Mouse (Mus musculus) embryonic facial prominence, embryonic 15.5 days (tissue): ENCODE results near the gene Lrrtm3. TPM values are rescaled to one million over a fixed set of nuclear protein-coding genes. Genes with fewer than 3 reads are reported as not detected.

Experiments used
- ATAC-seq: fragments of 200-750 bp; cut with Nextera tagmentation; 2 replicates; pipeline ENCODE4 v1.8.0; 2017; ENCODE audit warnings: low read depth, moderate TSS enrichment; ENCODE audit not compliant: insufficient number of reproducible peaks, low FRiP score, low TSS enrichment
- H3K27ac ChIP-seq: fragments of 300-500 bp; sonication (generic); replicated peaks from 2 replicates; pipeline ENCODE4 v1.5.1; 2015; ENCODE audit warnings: mild to moderate bottlenecking, inconsistent platforms
- H3K27me3 ChIP-seq: fragments of 300-500 bp; sonication (generic); 2 replicates; pipeline ENCODE4 v1.6.1; 2015; ENCODE audit warnings: inconsistent platforms
- H3K36me3 ChIP-seq: fragments of 300-500 bp; sonication (generic); 2 replicates; pipeline ENCODE4 v1.6.1; 2015; ENCODE audit warnings: mild to moderate bottlenecking, inconsistent platforms
- H3K4me1 ChIP-seq: fragments of 300-500 bp; sonication (generic); 2 replicates; pipeline ENCODE4 v1.6.1; 2015; ENCODE audit warnings: inconsistent platforms
- H3K4me2 ChIP-seq: fragments of 300-500 bp; sonication (generic); replicated peaks from 2 replicates; pipeline ENCODE4 v1.6.1; 2015; ENCODE audit warnings: mild to moderate bottlenecking, inconsistent platforms
- H3K4me3 ChIP-seq: fragments of 300-500 bp; sonication (generic); replicated peaks from 2 replicates; pipeline ENCODE4 v1.5.1; 2015; ENCODE audit warnings: mild to moderate bottlenecking, inconsistent platforms
- H3K9ac ChIP-seq: fragments of 300-500 bp; sonication (generic); 2 replicates; pipeline ENCODE4 v1.6.1; 2015; ENCODE audit warnings: inconsistent platforms
- H3K9me3 ChIP-seq: fragments of 300-500 bp; sonication (generic); replicated peaks from 2 replicates; pipeline ENCODE4 v1.6.1; 2016; ENCODE audit warnings: inconsistent platforms
- WGBS: fragments of 180-500 bp; shearing (Covaris S2); methylation state at CpG from one replicate; pipeline ENCODE4 v1.1.7; 2015; 5-methylcytosine and 5-hydroxymethylcytosine counted together
- polyA plus RNA-seq: library from polyadenylated mRNA; unstranded; fragments of >200 nt; fragmentation: Nextera tagmentation; extraction: Ambion mirVana; gene quantifications from 2 replicates; pipeline ENCODE4 v1.2.1, GENCODE M21; 2015

Lrrtm3 gene
- polyA plus RNA-seq, 1 experiment from 2014 or later = 11.5 TPM

DNA sequence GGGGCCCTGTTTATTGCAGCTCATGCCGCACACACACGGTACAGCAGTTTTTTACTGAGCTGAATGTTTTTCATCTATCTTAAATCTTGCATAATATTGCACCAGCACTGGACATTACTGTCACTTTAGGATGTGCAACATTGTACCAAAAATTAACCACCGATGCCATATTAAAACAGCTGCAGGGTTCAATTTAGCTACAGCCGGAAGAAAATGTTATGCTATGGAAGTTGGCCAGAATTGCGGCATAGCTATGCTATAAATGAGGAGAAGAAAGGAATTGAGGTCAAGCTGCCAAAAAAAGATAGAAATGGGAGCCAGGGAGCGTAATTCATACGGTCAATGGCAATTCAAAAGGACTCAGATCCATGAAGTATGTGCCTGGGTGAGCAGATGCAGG is 48.9 kb downstream of the Lrrtm3 start:
- Histone ChIP-seq H3K4me2 (no peak overlapping the region), H3K9me3 (no peaks in the 10 kb centered on the region), H3K27me3 (no peaks in the 10 kb centered on the region), H3K27ac (no peak overlapping the region), H3K9ac (no peak overlapping the region), H3K36me3 (no peaks in the 10 kb centered on the region), H3K4me1 (peaks cover 9% of the 10 kb centered on the region; the same call in 1 of the 2 replicates), H3K4me3 (no peak overlapping the region)
- ATAC-seq = no peak
- 59% methylated on average over 7 of the region's 7 CpGs for WGBS

DNA sequence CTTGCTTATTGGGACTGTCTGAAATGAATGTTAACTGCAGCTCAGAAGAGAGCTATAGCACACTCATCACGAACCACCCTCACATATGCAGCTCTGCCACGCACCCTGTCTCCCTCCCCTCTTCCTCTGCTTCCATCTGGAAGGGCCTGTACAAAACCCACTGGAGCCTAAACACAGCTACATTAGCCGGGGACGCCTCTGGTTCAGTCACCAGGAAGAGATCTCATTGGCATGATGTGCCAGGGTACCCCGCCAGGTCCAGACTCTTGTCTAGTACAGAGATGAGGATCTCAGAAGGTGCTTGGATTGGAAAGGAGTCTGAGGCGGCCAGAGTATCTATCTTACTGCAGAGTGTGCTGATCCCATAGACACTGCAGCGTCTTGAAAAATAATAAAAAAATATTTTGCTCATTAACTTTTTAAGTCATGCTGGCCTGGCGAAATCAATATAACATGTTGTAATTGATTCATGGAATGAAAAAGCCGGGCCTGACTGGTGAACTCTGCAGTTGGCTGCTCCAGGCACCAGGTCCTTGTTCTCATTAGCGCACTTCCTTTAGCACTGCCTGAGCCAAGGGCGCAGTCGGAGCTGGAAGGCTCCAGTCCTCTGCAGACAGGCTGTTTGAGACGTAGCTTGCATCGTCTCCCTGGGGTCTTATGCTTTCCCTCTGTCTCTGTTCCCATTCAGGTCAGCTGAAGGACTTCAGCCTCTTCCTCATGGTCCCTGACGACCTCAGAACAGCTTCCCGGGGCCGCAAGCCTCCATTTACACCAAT is 50.1 kb downstream of the Lrrtm3 start:
- Histone ChIP-seq H3K9me3 (no peaks in the 10 kb centered on the region), H3K9ac (no peak overlapping the region), H3K36me3 (no peaks in the 10 kb centered on the region), H3K27ac (peak overlapping the region; percentile 35; the same call in 1 of the 2 replicates), H3K4me2 (no peak overlapping the region), H3K4me3 (no peak overlapping the region), H3K27me3 (no peaks in the 10 kb centered on the region), H3K4me1 (peaks cover 9% of the 10 kb centered on the region; the same call in 1 of the 2 replicates)
- ATAC-seq = no peak
- 49% methylated on average over 17 of the region's 17 CpGs for WGBS

DNA sequence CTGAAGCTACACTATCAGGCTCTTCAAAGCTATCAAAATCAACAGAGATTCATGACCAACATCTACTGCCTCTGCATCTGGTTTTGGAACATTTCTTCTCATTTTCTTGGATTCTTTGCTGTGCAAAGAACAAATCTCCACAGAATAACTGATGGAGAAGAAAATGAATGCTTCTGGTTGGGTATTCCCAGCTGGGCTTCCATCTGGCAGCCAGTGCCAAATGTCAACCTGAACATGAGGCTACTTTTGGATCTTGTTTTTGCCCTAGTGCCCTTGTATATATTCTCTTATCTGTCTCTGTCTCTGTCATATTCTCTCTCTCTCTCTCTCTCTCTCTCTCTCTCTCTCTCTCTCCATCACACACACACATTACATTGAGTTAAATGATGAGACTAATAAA is 59.2 kb downstream of the Lrrtm3 start:
- no peak overlapping the region for H3K4me2 ChIP-seq
- H3K27me3 ChIP-seq = no peaks in the 10 kb centered on the region
- H3K4me1 ChIP-seq = no peaks in the 10 kb centered on the region
- H3K36me3 ChIP-seq = no peaks in the 10 kb centered on the region
- no peak overlapping the region for H3K4me3 ChIP-seq
- no peak overlapping the region for H3K27ac ChIP-seq
- no peak for ATAC-seq
- no peak overlapping the region for H3K9ac ChIP-seq
- H3K9me3 ChIP-seq = no peaks in the 10 kb centered on the region

DNA sequence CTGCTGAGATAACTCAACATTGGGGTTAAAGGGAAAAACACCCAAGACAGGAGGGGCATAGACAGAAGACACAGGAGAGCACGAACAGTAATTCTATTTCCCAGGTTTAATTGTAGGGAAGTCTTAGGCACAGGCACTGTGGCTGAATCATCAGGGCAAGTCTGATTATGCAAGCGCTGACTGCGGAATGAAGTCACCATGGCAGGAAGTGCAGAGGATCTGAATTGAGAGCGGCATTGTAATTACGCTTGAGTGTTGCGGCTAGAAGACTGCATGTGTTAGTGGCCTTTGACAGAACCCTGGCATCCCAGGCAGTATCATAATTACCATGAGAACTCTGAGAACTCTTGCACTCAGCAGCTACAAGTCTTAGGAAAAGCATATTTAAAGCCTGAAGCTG is 66.7 kb downstream of the Lrrtm3 start:
- WGBS = 68% methylated on average over 6 of the region's 6 CpGs
- H3K36me3 ChIP-seq = no peaks in the 10 kb centered on the region
- ATAC-seq = no peak; the same call in 1 of the 2 replicates
- H3K27me3 ChIP-seq = no peaks in the 10 kb centered on the region
- H3K4me3 ChIP-seq = no peak overlapping the region
- H3K9ac ChIP-seq = no peak overlapping the region
- H3K9me3 ChIP-seq = no peaks in the 10 kb centered on the region
- H3K4me2 ChIP-seq = no peak overlapping the region
- H3K27ac ChIP-seq = no peak overlapping the region
- H3K4me1 ChIP-seq = no peaks in the 10 kb centered on the region

DNA sequence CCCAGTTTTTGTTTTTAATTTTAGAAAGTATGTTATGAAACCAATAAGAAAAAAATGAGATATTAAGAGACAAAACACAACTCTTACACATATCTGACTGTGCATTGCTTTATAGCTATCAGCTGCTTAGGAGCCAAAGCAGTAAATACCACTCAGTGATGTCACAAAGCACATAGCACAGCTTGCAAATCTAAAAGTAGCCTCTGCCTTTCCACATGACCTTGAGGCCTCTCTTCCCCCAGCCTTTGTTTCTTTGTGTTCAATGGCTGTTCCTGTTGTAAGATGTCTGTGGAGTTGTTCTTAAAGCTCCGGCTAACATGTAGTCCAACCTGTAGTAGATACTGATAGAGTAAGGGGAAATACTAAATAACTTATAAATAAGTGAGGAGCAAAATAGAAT is 69.7 kb downstream of the Lrrtm3 start:
- no peak overlapping the region for H3K4me2 ChIP-seq
- H3K36me3 ChIP-seq = no peaks in the 10 kb centered on the region
- no peak for ATAC-seq
- no peaks in the 10 kb centered on the region for H3K9me3 ChIP-seq
- no peak overlapping the region for H3K4me3 ChIP-seq
- H3K27ac ChIP-seq = no peak overlapping the region
- no peaks in the 10 kb centered on the region for H3K4me1 ChIP-seq
- 88% methylated on average over 1 of the region's 1 CpGs for WGBS
- no peaks in the 10 kb centered on the region for H3K27me3 ChIP-seq
- H3K9ac ChIP-seq = no peak overlapping the region

DNA sequence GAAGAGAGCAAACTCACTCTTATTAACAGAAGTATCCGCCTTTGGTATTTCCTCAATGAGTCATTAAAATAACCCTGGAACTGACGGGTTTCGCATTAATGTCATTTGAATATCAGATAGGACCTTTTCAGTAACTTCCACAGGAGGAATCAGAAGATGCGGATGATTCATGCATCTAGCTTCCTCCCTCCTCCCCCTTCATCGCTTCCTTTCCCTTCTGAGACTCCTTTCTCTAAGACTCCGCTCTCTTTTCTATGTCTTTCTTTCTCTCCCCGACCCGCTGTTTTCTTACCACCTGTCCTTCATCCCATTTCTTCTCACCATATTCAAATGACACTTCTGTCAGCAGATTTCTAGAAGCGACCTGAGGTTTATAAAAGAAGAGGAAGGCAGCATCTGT is 88.1 kb downstream of the Lrrtm3 start:
- ATAC-seq = no peak
- whole genome bisulfite sequencing = 81% methylated on average over 9 of the region's 9 CpGs
- Histone ChIP-seq H3K9me3 (no peaks in the 10 kb centered on the region), H3K36me3 (no peaks in the 10 kb centered on the region), H3K27me3 (no peaks in the 10 kb centered on the region), H3K4me1 (no peaks in the 10 kb centered on the region), H3K9ac (no peak overlapping the region), H3K4me2 (no peak overlapping the region), H3K27ac (no peak overlapping the region), H3K4me3 (no peak overlapping the region)

DNA sequence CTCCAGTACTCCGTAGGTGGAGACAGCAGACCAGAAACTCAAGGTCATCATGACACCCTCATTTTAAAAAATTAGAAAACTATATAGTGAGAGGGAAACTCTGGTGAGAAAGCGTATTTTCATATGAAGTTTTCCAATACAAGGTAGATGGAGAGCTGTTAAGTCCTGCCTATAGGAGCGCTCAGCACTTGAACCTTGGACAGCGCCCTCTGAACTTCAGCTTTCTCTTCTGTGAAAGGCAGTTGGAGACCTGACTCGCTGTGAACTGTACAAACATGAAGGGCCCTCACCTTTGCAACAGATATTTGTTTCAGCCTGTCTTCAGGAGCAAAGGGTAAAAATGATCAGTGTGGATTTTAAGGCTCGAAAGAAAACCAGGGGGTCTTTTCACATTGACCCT is 88.5 kb downstream of the Lrrtm3 start:
- no peaks in the 10 kb centered on the region for H3K27me3 ChIP-seq
- H3K36me3 ChIP-seq = no peaks in the 10 kb centered on the region
- 76% methylated on average over 6 of the region's 6 CpGs for WGBS
- no peak overlapping the region for H3K4me2 ChIP-seq
- H3K9me3 ChIP-seq = no peaks in the 10 kb centered on the region
- H3K27ac ChIP-seq = no peak overlapping the region
- no peaks in the 10 kb centered on the region for H3K4me1 ChIP-seq
- H3K9ac ChIP-seq = no peak overlapping the region
- no peak overlapping the region for H3K4me3 ChIP-seq
- no peak for ATAC-seq

DNA sequence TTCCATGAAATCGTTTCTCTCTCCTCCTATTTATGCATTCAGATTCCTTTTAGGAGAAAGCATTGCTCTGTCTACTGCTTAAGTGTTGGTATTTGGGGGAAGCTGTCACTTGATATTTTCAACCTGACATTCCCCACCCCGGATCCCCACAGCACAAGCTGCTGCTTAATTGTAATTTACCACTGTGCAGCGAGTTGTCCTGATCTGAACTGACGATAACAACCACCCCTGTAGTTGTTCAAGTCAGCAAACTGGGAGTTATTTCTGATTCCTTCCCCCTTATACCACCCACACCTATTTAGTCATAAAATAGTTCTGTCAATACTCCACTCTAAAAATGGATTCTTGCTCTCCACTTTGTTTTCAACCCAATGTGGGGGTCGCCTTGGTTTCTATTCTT is 95.8 kb downstream of the Lrrtm3 start:
- H3K36me3 ChIP-seq = no peaks in the 10 kb centered on the region
- WGBS = 80% methylated on average over 5 of the region's 5 CpGs
- H3K9ac ChIP-seq = no peak overlapping the region
- H3K4me2 ChIP-seq = no peak overlapping the region
- no peaks in the 10 kb centered on the region for H3K4me1 ChIP-seq
- no peaks in the 10 kb centered on the region for H3K9me3 ChIP-seq
- H3K27me3 ChIP-seq = no peaks in the 10 kb centered on the region
- H3K27ac ChIP-seq = no peak overlapping the region
- no peak overlapping the region for H3K4me3 ChIP-seq
- ATAC-seq = no peak

DNA sequence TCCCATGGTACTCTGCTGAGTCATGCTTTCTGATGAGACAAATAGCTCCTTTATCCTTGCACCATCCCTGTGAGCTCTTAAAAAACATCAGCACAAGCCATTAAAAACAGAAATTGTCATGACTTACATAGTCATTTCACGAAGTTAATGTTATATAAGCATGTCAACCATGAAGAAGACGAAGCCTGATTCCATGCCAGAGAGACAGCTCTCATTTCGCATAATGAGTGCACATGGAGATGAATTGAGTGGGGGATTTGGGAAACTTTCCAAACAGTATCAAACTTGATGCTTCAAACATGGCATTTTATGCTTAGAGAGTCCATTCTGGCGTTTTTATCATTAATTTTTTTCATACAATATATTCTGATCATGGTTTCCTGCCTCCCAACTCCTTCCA is 104.5 kb downstream of the Lrrtm3 start:
- no peaks in the 10 kb centered on the region for H3K27me3 ChIP-seq
- no peak overlapping the region for H3K4me3 ChIP-seq
- H3K27ac ChIP-seq = no peak overlapping the region
- H3K36me3 ChIP-seq = no peaks in the 10 kb centered on the region
- H3K4me1 ChIP-seq = no peaks in the 10 kb centered on the region
- ATAC-seq = no peak
- WGBS = 47% methylated on average over 4 of the region's 4 CpGs
- no peak overlapping the region for H3K4me2 ChIP-seq
- H3K9ac ChIP-seq = no peak overlapping the region
- H3K9me3 ChIP-seq = no peaks in the 10 kb centered on the region

DNA sequence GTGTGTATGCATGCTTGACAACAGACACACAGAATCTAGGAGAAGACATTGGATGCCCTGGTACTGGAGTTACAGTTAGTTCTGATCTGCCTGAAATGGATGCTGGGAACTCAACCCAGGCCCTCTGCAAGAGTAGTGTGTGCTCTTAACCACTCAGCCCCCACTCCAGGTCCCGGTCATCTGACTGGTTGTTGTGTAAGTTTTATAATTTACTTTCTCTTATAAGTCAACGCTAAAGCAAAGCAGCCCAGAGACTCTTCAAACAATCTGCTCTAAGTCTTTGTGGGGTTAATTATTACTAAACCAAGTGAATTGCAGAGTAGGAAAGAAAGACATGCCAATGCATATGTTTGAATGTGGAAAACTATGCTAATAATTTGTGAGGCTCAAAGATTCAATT is 110.7 kb downstream of the Lrrtm3 start:
- ATAC-seq = no peak
- no peaks in the 10 kb centered on the region for H3K27me3 ChIP-seq
- no peaks in the 10 kb centered on the region for H3K36me3 ChIP-seq
- H3K4me1 ChIP-seq = 0 out of 2 replicates have a peak, but pooled peaks cover 3% of the 10 kb centered on the region
- H3K4me2 ChIP-seq = no peak overlapping the region
- no peak overlapping the region for H3K4me3 ChIP-seq
- H3K9ac ChIP-seq = no peak overlapping the region
- H3K9me3 ChIP-seq = no peaks in the 10 kb centered on the region
- no peak overlapping the region for H3K27ac ChIP-seq
- whole genome bisulfite sequencing = 88% methylated on average over 2 of the region's 2 CpGs

DNA sequence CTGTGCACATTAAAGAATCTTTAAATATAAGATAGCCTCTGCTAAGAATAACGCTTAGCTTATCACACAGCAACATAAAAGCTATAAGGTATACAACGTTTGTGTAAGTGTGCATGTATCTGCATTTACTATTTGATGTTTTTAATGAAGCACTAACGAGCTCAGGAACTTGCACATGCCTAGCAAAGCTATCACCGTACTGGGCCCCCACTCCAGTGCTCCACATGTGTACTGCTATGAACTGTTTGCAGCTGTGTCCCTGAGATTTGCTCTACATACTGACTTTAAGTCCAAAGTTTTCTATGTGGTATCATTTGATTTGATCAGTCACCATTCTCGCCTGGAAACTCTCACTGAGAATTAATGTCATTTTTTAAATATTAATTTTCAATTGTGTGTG is 111.1 kb downstream of the Lrrtm3 start:
- Histone ChIP-seq H3K27me3 (no peaks in the 10 kb centered on the region), H3K36me3 (no peaks in the 10 kb centered on the region), H3K4me1 (0 out of 2 replicates have a peak, but pooled peaks cover 3% of the 10 kb centered on the region), H3K27ac (no peak overlapping the region), H3K4me3 (no peak overlapping the region), H3K9me3 (no peaks in the 10 kb centered on the region), H3K9ac (no peak overlapping the region), H3K4me2 (no peak overlapping the region)
- ATAC-seq = no peak
- 70% methylated on average over 5 of the region's 5 CpGs for WGBS

DNA sequence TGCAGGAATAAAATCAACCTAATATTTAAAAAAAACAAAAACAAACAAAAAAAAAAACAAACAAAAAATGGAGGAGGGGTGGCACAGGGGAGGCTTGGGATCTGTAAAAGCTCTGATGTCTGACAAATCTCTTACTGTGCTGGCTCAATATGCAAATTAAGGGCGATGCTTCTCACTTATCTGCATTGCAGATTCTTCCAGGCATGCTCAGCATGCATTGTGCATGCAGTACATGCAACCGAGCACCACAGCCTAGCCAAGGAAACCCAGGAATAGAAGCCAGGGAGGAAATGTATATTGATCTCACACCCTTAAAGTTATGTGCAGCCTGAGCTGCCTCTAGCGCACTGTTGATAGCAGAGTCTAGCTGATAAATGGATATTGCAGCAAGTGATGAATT is 111.5 kb downstream of the Lrrtm3 start:
- H3K4me2 ChIP-seq = peak overlapping the region; percentile 36; the same call in 1 of the 2 replicates
- ATAC-seq = no peak

More for the DNA sequence above, 111.5 kb downstream of the Lrrtm3 start:
- Histone ChIP-seq H3K27ac (no peak overlapping the region), H3K36me3 (no peaks in the 10 kb centered on the region), H3K4me3 (no peak overlapping the region), H3K9me3 (no peaks in the 10 kb centered on the region), H3K4me1 (0 out of 2 replicates have a peak, but pooled peaks cover 3% of the 10 kb centered on the region), H3K9ac (no peak overlapping the region), H3K27me3 (no peaks in the 10 kb centered on the region)
- WGBS = 42% methylated on average over 3 of the region's 3 CpGs
